Mouse (Mus musculus) embryonic facial prominence, embryonic 15.5 days (tissue): ENCODE results near the gene Cst9. TPM values are rescaled to one million over a fixed set of nuclear protein-coding genes. Genes with fewer than 3 reads are reported as not detected.

Experiments used
- ATAC-seq: fragments of 200-750 bp; cut with Nextera tagmentation; 2 replicates; pipeline ENCODE4 v1.8.0; 2017; ENCODE audit warnings: low read depth, moderate TSS enrichment; ENCODE audit not compliant: insufficient number of reproducible peaks, low FRiP score, low TSS enrichment
- H3K27ac ChIP-seq: fragments of 300-500 bp; sonication (generic); replicated peaks from 2 replicates; pipeline ENCODE4 v1.5.1; 2015; ENCODE audit warnings: mild to moderate bottlenecking, inconsistent platforms
- H3K27me3 ChIP-seq: fragments of 300-500 bp; sonication (generic); 2 replicates; pipeline ENCODE4 v1.6.1; 2015; ENCODE audit warnings: inconsistent platforms
- H3K36me3 ChIP-seq: fragments of 300-500 bp; sonication (generic); 2 replicates; pipeline ENCODE4 v1.6.1; 2015; ENCODE audit warnings: mild to moderate bottlenecking, inconsistent platforms
- H3K4me1 ChIP-seq: fragments of 300-500 bp; sonication (generic); 2 replicates; pipeline ENCODE4 v1.6.1; 2015; ENCODE audit warnings: inconsistent platforms
- H3K4me2 ChIP-seq: fragments of 300-500 bp; sonication (generic); replicated peaks from 2 replicates; pipeline ENCODE4 v1.6.1; 2015; ENCODE audit warnings: mild to moderate bottlenecking, inconsistent platforms
- H3K4me3 ChIP-seq: fragments of 300-500 bp; sonication (generic); replicated peaks from 2 replicates; pipeline ENCODE4 v1.5.1; 2015; ENCODE audit warnings: mild to moderate bottlenecking, inconsistent platforms
- H3K9ac ChIP-seq: fragments of 300-500 bp; sonication (generic); 2 replicates; pipeline ENCODE4 v1.6.1; 2015; ENCODE audit warnings: inconsistent platforms
- H3K9me3 ChIP-seq: fragments of 300-500 bp; sonication (generic); replicated peaks from 2 replicates; pipeline ENCODE4 v1.6.1; 2016; ENCODE audit warnings: inconsistent platforms
- WGBS: fragments of 180-500 bp; shearing (Covaris S2); methylation state at CpG from one replicate; pipeline ENCODE4 v1.1.7; 2015; 5-methylcytosine and 5-hydroxymethylcytosine counted together
- polyA plus RNA-seq: library from polyadenylated mRNA; unstranded; fragments of >200 nt; fragmentation: Nextera tagmentation; extraction: Ambion mirVana; gene quantifications from 2 replicates; pipeline ENCODE4 v1.2.1, GENCODE M21; 2015

Gene Cst9
- polyA plus RNA-seq, 1 experiment from 2014 or later, result not detected

DNA sequence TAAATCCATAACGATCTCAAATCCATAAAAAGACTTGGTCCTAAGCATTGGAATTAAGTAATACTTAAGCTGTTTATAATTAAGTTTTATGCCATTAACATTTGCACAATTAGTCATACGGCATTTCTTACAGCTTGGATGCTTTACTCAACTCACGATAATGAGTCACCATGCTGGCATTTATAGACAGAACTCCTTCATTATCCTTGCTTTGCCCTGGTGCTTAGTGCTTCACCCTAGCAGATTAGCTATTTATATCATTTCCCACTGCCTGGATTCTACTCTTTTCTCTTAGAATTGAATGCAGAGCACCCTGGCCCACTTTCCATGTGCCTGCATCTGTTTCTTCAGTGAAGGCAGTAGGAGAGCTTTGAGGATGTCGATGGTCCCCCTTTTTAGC is 22.6 kb downstream of the Cst9 start:
- H3K27me3 ChIP-seq, result no peaks in the 10 kb centered on the region
- no peak for ATAC-seq
- WGBS, result 61% methylated on average over 4 of the region's 4 CpGs
- H3K36me3 ChIP-seq, result no peaks in the 10 kb centered on the region
- no peak overlapping the region for H3K9ac ChIP-seq
- no peak overlapping the region for H3K4me3 ChIP-seq
- no peak overlapping the region for H3K27ac ChIP-seq
- no peaks in the 10 kb centered on the region for H3K9me3 ChIP-seq
- no peaks in the 10 kb centered on the region for H3K4me1 ChIP-seq
- no peak overlapping the region for H3K4me2 ChIP-seq

DNA sequence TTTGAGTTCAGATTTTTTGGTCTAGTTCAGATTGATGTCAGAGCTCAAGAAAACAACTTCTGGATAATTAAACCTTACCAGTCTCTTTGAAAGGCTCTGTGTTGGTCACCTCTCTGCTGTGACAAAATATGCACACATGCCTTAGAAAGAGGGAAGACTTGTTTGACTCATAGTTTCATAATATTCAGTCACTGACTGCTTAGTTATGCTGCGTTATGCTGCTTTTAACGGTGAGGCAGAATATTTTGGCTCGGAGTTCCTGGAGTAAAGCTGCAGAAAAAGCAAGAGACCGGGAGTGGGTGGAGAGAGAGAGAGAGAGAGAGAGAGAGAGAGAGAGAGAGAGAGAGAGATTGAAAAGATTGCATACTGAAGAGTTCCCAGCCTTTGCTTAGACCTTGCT is 26.0 kb downstream of the Cst9 start:
- H3K36me3 ChIP-seq, result no peaks in the 10 kb centered on the region
- no peak overlapping the region for H3K9ac ChIP-seq
- no peaks in the 10 kb centered on the region for H3K9me3 ChIP-seq
- ATAC-seq, result no peak
- no peak overlapping the region for H3K4me2 ChIP-seq
- 61% methylated on average over 4 of the region's 4 CpGs for WGBS
- no peak overlapping the region for H3K4me3 ChIP-seq
- no peaks in the 10 kb centered on the region for H3K27me3 ChIP-seq
- no peak overlapping the region for H3K27ac ChIP-seq
- no peaks in the 10 kb centered on the region for H3K4me1 ChIP-seq

DNA sequence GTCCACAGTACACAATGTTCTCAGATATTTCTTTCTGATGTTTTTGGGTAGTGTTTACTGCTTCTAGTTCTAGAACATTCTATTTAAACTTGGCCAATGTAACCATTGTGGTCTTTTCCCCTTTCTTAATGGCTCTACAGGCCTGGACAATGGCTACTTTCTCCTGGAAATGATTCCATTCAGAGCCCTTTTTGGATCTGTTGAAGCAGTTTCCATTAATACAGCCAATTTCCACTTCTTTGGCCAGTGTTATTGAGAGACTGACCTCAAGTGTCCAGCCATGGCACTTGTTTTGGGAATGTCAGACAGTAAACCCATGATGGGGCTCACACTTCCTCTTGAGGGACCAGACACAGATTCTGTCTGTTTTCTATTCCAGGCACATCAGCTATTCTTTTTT is 26.7 kb downstream of the Cst9 start:
- Histone ChIP-seq H3K4me1 (no peaks in the 10 kb centered on the region), H3K27me3 (no peaks in the 10 kb centered on the region), H3K9me3 (no peaks in the 10 kb centered on the region), H3K4me2 (no peak overlapping the region), H3K9ac (no peak overlapping the region), H3K27ac (no peak overlapping the region), H3K36me3 (no peaks in the 10 kb centered on the region), H3K4me3 (no peak overlapping the region)
- ATAC-seq, result no peak

DNA sequence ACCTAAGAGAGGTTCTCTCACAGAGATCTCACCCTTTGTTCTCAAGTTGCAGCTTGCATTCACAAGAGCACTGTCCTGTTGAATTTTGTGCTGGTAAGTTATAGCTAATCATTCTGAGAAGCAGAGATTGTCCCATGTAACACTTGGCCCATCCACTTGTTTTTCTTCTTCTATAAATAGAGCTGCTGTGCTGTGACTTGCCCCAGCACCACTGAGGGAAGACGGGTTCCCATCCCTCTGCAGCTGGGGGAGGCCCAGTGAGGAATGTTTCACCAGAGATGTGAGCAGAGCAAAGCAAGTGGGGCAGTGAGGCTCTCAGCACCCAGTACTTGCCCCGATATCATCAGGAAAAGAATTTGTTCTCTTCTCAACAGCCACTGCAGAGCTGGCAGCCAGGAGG is 30.0 kb downstream of the Cst9 start, which contains the start of gene 9230104L09Rik:
9230104L09Rik (minus strand) TSS at position 73 of the 400 bp plus-strand sequence.
- Histone ChIP-seq H3K4me3 (no peak within 1 kb of the TSS), H3K27me3 (no peaks in the 10 kb centered on the region), H3K9ac (no peak within 1 kb of the TSS), H3K36me3 (no peaks in the 10 kb centered on the region), H3K4me1 (no peaks in the 10 kb centered on the region), H3K27ac (no peak within 1 kb of the TSS; the same call in 1 of the 2 replicates), H3K4me2 (no peak within 1 kb of the TSS), H3K9me3 (no peaks in the 10 kb centered on the region)
- no peak for ATAC-seq
- WGBS, result 50% methylated on average over 2 of the region's 2 CpGs

DNA sequence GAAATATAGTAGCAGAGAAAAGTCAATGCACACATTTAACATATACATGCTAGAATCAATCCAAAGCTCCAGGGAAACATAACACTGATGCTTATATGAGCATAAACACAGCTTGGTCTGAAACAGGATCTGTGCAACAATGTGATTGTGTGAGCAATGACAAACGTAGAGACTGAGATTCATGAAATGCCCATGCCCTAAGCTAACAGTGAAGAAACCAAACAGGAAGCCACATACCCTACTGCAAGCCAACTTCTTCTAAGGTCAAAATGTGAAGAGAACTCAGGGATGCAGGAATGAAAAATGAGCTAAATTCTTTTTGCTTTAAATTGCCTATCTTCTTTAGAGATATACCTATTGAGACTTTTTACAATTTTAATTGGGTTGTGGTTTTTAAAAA is 34.0 kb downstream of the Cst9 start:
- H3K4me2 ChIP-seq, result no peak overlapping the region
- peaks cover 15% of the 10 kb centered on the region for H3K36me3 ChIP-seq
- no peak overlapping the region for H3K27ac ChIP-seq
- 62% methylated on average over 1 of the region's 1 CpGs for WGBS
- ATAC-seq, result no peak
- no peaks in the 10 kb centered on the region for H3K9me3 ChIP-seq
- no peak overlapping the region for H3K4me3 ChIP-seq
- no peaks in the 10 kb centered on the region for H3K27me3 ChIP-seq
- no peak overlapping the region for H3K9ac ChIP-seq
- peaks cover 15% of the 10 kb centered on the region for H3K4me1 ChIP-seq

DNA sequence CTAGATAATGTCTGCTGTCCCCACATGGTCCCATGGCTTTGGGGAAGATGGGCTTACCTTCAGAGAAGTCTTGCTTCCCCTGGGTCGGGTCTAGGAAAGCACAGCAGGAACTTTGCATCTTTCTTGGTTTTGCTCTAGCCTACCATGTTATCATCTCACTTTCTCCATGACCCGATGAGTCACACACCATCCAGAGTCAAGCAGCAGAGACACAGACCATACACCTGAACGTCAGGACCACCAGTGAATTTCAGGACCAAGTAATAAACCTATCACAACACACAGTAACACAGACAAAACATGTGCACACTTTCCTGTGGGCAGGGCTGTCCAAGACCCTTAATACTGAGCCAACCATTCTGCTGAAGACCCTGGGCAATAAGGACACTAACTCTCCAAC is 35.6 kb downstream of the Cst9 start:
- 87% methylated on average over 3 of the region's 3 CpGs for WGBS
- Histone ChIP-seq H3K4me1 (peaks cover 22% of the 10 kb centered on the region), H3K27me3 (no peaks in the 10 kb centered on the region), H3K36me3 (peaks cover 15% of the 10 kb centered on the region), H3K4me2 (no peak overlapping the region), H3K9ac (no peak overlapping the region), H3K27ac (no peak overlapping the region), H3K4me3 (no peak overlapping the region), H3K9me3 (no peaks in the 10 kb centered on the region)
- no peak for ATAC-seq

DNA sequence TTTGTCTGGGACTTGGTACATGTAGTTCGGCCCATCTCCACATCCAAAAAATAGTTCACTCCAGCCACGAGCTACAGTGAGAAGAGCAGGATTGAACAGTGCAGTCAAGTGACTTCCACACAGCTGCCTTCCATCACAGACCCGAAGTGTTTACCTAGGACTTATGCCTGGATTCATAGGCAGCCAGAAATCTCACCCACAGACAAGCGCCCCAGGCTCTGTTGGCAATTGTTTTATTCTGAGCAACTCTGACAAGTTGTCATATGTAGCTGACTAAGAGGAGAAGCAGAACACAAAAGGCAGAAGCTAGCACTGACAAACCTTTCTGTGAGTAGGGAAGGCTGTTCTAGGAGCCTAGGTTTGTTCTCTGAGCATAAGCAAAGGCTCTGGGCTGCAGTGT is 37.9 kb downstream of the Cst9 start:
- peaks cover 15% of the 10 kb centered on the region for H3K36me3 ChIP-seq
- WGBS, result 62% methylated on average over 4 of the region's 4 CpGs
- H3K9ac ChIP-seq, result no peak overlapping the region
- peak overlapping the region; percentile 96 for H3K4me3 ChIP-seq
- H3K9me3 ChIP-seq, result no peaks in the 10 kb centered on the region
- H3K27me3 ChIP-seq, result no peaks in the 10 kb centered on the region
- H3K4me2 ChIP-seq, result peak overlapping the region; percentile 58
- peaks cover 27% of the 10 kb centered on the region for H3K4me1 ChIP-seq
- 0 out of 2 replicates have a peak overlapping the region, but pooled peaks have one; percentile 7 for H3K27ac ChIP-seq
- no peak for ATAC-seq

DNA sequence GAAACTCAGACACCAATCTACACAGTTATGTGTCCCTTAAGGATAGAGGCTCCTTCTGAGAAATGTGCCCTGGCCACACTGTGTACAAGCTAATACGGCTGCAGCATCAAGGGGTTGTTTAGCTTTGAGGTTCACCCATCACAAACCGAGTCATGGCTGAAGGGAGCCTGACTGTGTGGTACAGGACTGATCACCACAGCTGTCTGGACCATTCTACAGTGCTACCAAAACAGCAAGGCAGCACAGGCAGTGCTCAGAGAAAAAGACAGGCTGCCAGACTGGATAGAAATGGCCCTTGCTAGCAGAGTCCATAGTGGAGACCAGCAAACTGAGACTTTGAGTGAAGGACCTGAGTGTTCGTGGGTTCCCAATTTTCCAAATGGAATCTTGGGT is 39.3 kb downstream of the Cst9 start:
- peaks cover 27% of the 10 kb centered on the region for H3K4me1 ChIP-seq
- H3K36me3 ChIP-seq, result peaks cover 15% of the 10 kb centered on the region
- H3K27me3 ChIP-seq, result no peaks in the 10 kb centered on the region
- no peak for ATAC-seq
- peak overlapping the region; percentile 96 for H3K4me3 ChIP-seq
- H3K4me2 ChIP-seq, result peak overlapping the region; percentile 58
- H3K27ac ChIP-seq, result no peak overlapping the region
- 31% methylated on average over 3 of the region's 3 CpGs for WGBS
- H3K9me3 ChIP-seq, result no peaks in the 10 kb centered on the region
- H3K9ac ChIP-seq, result peak overlapping the region; percentile 91

DNA sequence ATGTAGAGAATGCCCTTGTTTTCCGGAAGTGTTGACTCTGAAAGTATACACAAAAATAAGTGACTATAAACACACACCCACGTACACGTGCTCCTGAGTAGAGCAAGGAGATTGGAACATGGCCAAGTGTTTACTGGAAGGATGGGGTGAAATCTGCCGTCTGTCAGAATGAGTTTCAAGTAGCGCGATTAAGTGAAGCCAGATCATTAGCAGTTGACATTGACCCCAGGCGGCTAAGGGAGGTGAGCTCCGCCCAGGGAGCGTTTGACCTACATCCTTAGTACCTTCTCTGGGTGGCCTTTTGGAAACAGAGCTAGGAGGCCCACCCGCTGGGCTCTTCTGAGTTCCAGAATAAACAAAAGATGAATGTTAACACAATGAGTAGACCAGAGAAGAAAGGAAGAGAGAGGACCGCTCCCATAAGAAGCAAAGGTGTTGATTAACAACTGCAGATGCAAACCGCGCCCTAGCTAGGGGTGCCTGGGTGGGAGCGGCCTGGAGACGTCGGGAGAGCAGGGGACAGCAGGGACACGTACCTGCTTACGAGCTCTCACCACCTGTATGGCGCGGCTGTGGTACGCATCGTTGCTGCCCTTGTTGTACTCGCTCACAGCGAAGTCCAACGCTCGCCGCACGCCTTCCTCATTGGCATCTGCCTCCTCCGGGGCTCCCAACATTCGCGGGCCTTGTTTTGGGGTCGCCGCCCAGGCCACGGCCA is 39.8 kb downstream of the Cst9 start:
- Histone ChIP-seq H3K9ac (peak overlapping the region; percentile 91), H3K9me3 (no peaks in the 10 kb centered on the region), H3K4me2 (peak overlapping the region; percentile 58), H3K27ac (peak overlapping the region; percentile 94), H3K27me3 (no peaks in the 10 kb centered on the region), H3K4me1 (peaks cover 27% of the 10 kb centered on the region), H3K36me3 (peaks cover 15% of the 10 kb centered on the region), H3K4me3 (peak overlapping the region; percentile 96)
- peak; percentile 64 for ATAC-seq
- 0% methylated on average over 34 of the region's 34 CpGs for WGBS

DNA sequence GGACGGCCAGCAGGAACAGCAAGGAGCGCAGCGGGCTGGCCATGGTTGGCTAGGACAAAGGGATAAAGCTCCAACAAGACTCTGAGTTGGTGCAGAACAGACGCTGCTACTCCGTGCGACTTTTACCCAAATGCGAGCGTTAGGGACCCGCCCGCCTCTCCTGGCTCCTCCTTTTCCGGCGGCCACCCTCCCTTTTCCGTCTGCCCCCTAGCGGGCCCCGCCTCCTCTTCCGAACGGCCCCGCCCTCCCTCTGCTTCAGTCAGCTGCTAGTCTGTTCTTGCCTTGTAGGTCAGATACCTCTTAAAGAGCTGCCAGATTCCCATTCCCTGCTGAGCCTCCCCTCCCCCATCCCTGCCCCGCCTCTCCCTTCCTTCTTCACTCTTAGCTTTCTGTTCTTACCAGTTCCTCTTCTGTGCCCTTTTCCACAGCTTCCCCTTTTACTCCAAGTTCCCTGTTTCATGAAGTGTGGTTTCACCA is 40.4 kb downstream of the Cst9 start, which contains the start of gene Cst3:
Cst3 (minus strand) TSS at position 358 of the 477 bp plus-strand sequence.
- no peaks in the 10 kb centered on the region for H3K27me3 ChIP-seq
- no peaks in the 10 kb centered on the region for H3K9me3 ChIP-seq
- H3K4me1 ChIP-seq, result peaks cover 27% of the 10 kb centered on the region
- peak; percentile 93 for ATAC-seq
- WGBS, result 1% methylated on average over 18 of the region's 19 CpGs
- peak within 1 kb of the TSS; percentile 94 for H3K27ac ChIP-seq
- peak within 1 kb of the TSS; percentile 91 for H3K9ac ChIP-seq
- H3K4me3 ChIP-seq, result peak within 1 kb of the TSS; percentile 96
- peak within 1 kb of the TSS; percentile 58 for H3K4me2 ChIP-seq
- H3K36me3 ChIP-seq, result peaks cover 14% of the 10 kb centered on the region

DNA sequence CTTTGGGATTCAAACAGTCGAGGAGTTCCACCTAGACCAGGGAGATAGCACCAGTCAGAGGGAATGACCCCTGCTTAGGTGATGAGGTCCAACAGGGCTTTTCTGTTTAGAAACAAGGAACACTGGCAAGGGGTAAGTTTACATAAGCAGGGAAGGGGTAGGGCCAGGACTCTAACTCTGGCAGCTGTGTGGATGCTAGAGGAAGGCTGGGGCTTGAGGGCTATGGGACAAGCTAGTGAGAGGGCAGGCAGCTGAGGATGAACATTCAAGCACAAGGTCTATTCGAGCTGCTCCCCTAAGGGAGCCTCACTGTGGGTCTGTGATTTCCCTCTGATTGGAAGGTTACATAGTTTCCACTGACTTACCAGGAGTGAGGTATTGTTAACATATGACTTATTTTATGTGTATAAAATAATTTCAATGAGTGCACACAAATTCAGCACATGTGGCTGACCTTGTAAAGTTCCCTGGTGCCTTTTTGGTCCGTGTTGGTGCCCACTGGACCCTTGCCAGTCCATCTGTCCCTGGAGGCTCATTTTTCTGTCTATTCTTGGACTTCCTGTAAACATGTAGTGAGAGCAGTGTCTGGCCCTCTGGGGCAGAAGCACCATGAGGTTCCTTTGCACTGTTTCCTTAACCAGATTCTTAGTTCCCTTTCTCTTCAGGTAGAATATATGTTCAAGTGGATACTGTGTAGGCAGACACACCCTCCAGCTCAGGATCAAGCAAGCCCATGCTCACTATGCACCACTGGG is 42.2 kb downstream of the Cst9 start:
- no peak overlapping the region for H3K4me2 ChIP-seq
- peaks cover 27% of the 10 kb centered on the region for H3K4me1 ChIP-seq
- 27% methylated on average over 3 of the region's 3 CpGs for WGBS
- no peaks in the 10 kb centered on the region for H3K36me3 ChIP-seq
- ATAC-seq, result no peak
- H3K4me3 ChIP-seq, result no peak overlapping the region
- no peak overlapping the region for H3K9ac ChIP-seq
- H3K27ac ChIP-seq, result no peak overlapping the region
- H3K9me3 ChIP-seq, result no peaks in the 10 kb centered on the region
- no peaks in the 10 kb centered on the region for H3K27me3 ChIP-seq
